In the genomic region with DNA sequence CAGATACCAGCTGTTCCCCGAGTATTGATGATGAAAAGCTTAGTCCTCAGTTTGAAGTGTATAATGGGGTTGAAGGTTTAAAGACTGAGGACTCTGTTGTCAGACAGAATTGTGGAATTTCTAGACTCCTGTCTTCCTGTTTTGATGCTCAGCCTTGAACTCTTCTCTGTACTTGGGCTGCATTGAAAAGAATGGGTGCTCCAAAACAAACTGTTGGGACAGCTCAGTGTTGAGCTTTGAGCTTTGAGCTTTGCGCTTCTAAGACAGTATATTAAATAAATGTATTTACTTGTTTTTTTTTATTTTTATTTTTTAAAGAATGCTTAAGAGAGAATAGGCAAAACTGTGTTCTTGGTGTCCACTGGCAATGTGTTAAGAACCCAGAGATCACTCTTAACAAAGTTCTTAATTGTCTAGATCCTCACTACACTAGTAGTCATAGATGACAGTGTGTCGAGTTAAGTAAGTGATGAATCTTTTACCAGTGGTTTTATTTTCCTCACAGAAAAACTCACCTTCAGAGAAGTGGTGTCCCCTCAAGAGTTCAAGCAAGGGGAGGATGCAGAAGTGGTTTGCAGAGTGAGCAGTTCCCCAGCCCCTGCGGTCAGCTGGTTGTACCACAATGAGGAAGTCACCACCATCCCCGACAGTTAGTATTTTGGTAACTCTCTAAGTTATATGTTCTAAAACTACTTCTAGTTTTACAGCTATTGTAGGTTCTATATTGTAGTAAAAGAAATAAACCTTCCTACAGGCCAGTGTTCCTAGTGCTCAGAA, we compare ENCODE assay signal across 13 mouse cellular contexts.
DNase-seq lines count a peak whose midpoint lies in the region; ATAC-seq lines count a peak whose summit lies in the region.
"Had no signal": no experiment of that assay in that cellular context is flagged by ENCODE, and none has a peak within 500 bp of the region (broad histone marks: within the 10 kb centered on the region; RNA-seq: fewer than 3 reads in every experiment).

No protein-coding gene starts in this region.

- DNase-seq in heart, adult 8-10 months (ENCODE audit: low spot score), result peak; percentile 16
- no peak for DNase-seq in heart, postnatal 10 days
- peak; percentile 6 for DNase-seq in thymus, postnatal 4 days
- no peak for DNase-seq in thymus, postnatal 25 days
- no peak for DNase-seq in left cerebral cortex, postnatal 25 days (ENCODE audit: low spot score in 2 of 2)
- DNase-seq in layer of hippocampus, adult 8-10 months (ENCODE audit: low spot score in 2 of 2), result no peak
- DNase-seq in gastrocnemius, postnatal 25 days, result no peak
- DNase-seq: cerebellum, postnatal 36 days; kidney, adult 8-10 months; layer of hippocampus, adult 9-11 months; thymus, adult 2 months had no signal

- intact Hi-C loops in heart, postnatal 10 days (cut with DNase I), result no loop called here
- intact Hi-C loops in left cerebral cortex, postnatal 25 days (cut with DNase I), result no loop called here

- ATAC-seq in megakaryocyte, adult 5-6 weeks (ENCODE audit: poor library complexity, severe bottlenecking), result peak; percentile 96
- ATAC-seq: forebrain, embryonic 13.5 days had no signal

Comparison
In these comparisons a context has a peak if more than half of its experiments do, and no peak if none do; other contexts are left out.
1. DNase-seq: peak in heart, adult 8-10 months (single experiment) and thymus, postnatal 4 days (single experiment); none in heart, postnatal 10 days (0 of 2), thymus, postnatal 25 days (single experiment), left cerebral cortex, postnatal 25 days (0 of 2), layer of hippocampus, adult 8-10 months (0 of 2) and gastrocnemius, postnatal 25 days (single experiment).